Mouse (Mus musculus) A20 (cell line): ENCODE data around the gene Gm49601.

Source experiments
- DNase-seq: peaks from one replicate; pipeline ENCODE4 v3.0.0-alpha.2; 2011; ENCODE audit warnings: low read depth, low spot score

Gene Gm49601

GRCm38 (mm10) chr16:18608226-18608625, 18.0 kb downstream of the Gm49601 start:
- DNase-seq: no peak

GRCm38 (mm10) chr16:18605705-18606104, 20.5 kb downstream of the Gm49601 start:
- DNase-seq: no peak

GRCm38 (mm10) chr16:18604267-18604701, 21.9 kb downstream of the Gm49601 start:
- no peak for DNase-seq

- no peak for DNase-seq
These were observed 24.8 kb downstream of the Gm49601 start for GRCm38 (mm10) chr16:18601447-18601846.

GRCm38 (mm10) chr16:18598006-18598405, 28.2 kb downstream of the Gm49601 start:
- no peak for DNase-seq

GRCm38 (mm10) chr16:18596255-18596654, 30.0 kb downstream of the Gm49601 start:
- DNase-seq: no peak

GRCm38 (mm10) chr16:18593930-18594329, 32.3 kb downstream of the Gm49601 start:
- no peak for DNase-seq

- DNase-seq: no peak
These were observed 34.9 kb downstream of the Gm49601 start for GRCm38 (mm10) chr16:18591047-18592018.

- peak; percentile 79 for DNase-seq
These were observed 36.1 kb downstream of the Gm49601 start, which contains the start of gene Tbx1 for GRCm38 (mm10) chr16:18589804-18590790. Tbx1 (minus strand) TSS chr16:18590671.

GRCm38 (mm10) chr16:18589080-18589621, 37.1 kb downstream of the Gm49601 start:
- no peak for DNase-seq

- DNase-seq: no peak
These were observed 37.5 kb downstream of the Gm49601 start for GRCm38 (mm10) chr16:18588738-18589055.

GRCm38 (mm10) chr16:18587847-18588737, 38.1 kb downstream of the Gm49601 start:
- DNase-seq: no peak

GRCm38 (mm10) chr16:18586906-18587546, 39.2 kb downstream of the Gm49601 start:
- DNase-seq: no peak

GRCm38 (mm10) chr16:18586076-18586905, 39.9 kb downstream of the Gm49601 start:
- no peak for DNase-seq

- no peak for DNase-seq
These were observed 40.6 kb downstream of the Gm49601 start for GRCm38 (mm10) chr16:18585676-18586075.

- no peak for DNase-seq
These were observed 41.2 kb downstream of the Gm49601 start for GRCm38 (mm10) chr16:18584901-18585510.

GRCm38 (mm10) chr16:18583673-18584357, 42.4 kb downstream of the Gm49601 start:
- no peak for DNase-seq

GRCm38 (mm10) chr16:18583169-18583568, 43.1 kb downstream of the Gm49601 start:
- no peak for DNase-seq
